Mouse (Mus musculus) myocyte (in vitro differentiated cells): ENCODE measurements at regions not wholly inside any gene's neighbourhood (a gene's known extent, or its start where the extent isn't known, plus 50 kb on each side); places are given as distances from the start of the nearest gene placed in this dataset.

ENCODE experiments used
- CEBPB ChIP-seq: IDR thresholded peaks from 2 replicates; pipeline ENCODE4 v1.6.1; 2011; ENCODE audit warnings: mild to moderate bottlenecking, moderate library complexity; ENCODE audit not compliant: poor library complexity, insufficient read depth, severe bottlenecking
- E2F4 ChIP-seq: IDR thresholded peaks from one replicate; pipeline ENCODE4 v1.6.1; 2011; ENCODE audit warnings: mild to moderate bottlenecking, control low read depth, moderate library complexity; ENCODE audit not compliant: insufficient read depth
- MAX ChIP-seq: IDR thresholded peaks from one replicate; pipeline ENCODE4 v1.6.1; 2011; ENCODE audit warnings: low read depth, mild to moderate bottlenecking, control low read depth
- MYOD1 ChIP-seq, 3 experiments: IDR thresholded peaks; one replicate each; pipeline ENCODE4 v1.6.1; 2011; ENCODE audit warnings: control low read depth in 2 of 3, low read depth in 2 of 3, mild to moderate bottlenecking in 2 of 3, moderate library complexity in 1 of 3; ENCODE audit not compliant: insufficient read length in 2 of 3, control insufficient read depth in 1 of 3
- MYOG ChIP-seq, 3 experiments: IDR thresholded peaks; one replicate each; pipeline ENCODE4 v1.6.1; 2011; ENCODE audit warnings: control low read depth in 2 of 3, low read depth in 2 of 3, mild to moderate bottlenecking in 2 of 3; ENCODE audit not compliant: insufficient read length in 2 of 3, control insufficient read depth in 1 of 3, insufficient read depth in 1 of 3
- POLR2A ChIP-seq: IDR thresholded peaks from one replicate; pipeline ENCODE4 v1.6.1; 2011; ENCODE audit warnings: low read depth, mild to moderate bottlenecking, control low read depth, moderate library complexity; ENCODE audit not compliant: insufficient read length
- POLR2AphosphoS2 ChIP-seq: IDR thresholded peaks from one replicate; pipeline ENCODE4 v1.6.1; 2011; ENCODE audit warnings: low read depth, control low read depth; ENCODE audit not compliant: insufficient read length
- REST ChIP-seq: IDR thresholded peaks from one replicate; pipeline ENCODE4 v1.6.1; 2011; ENCODE audit warnings: mild to moderate bottlenecking, control low read depth, moderate library complexity; ENCODE audit not compliant: insufficient read depth, insufficient read length
- SRF ChIP-seq: IDR thresholded peaks from one replicate; pipeline ENCODE4 v1.6.1; 2011; ENCODE audit warnings: low read depth; ENCODE audit not compliant: control insufficient read depth, insufficient read length
- TCF12 ChIP-seq: IDR thresholded peaks from one replicate; pipeline ENCODE4 v1.6.1; 2011; ENCODE audit warnings: mild to moderate bottlenecking, control low read depth; ENCODE audit not compliant: poor library complexity, insufficient read depth, severe bottlenecking
- TCF3 ChIP-seq: IDR thresholded peaks from one replicate; pipeline ENCODE4 v1.6.1; 2011; ENCODE audit warnings: low read depth, control low read depth; ENCODE audit not compliant: insufficient read length
- USF1 ChIP-seq: IDR thresholded peaks from one replicate; pipeline ENCODE4 v1.6.1; 2011; ENCODE audit warnings: low read depth, mild to moderate bottlenecking, control low read depth, moderate library complexity

- TF ChIP-seq TCF12: no peak
- TF ChIP-seq MAX: no peak
- TF ChIP-seq POLR2A: no peak
- no peak for TF ChIP-seq USF1
- TF ChIP-seq E2F4: no peak
- no peak for TF ChIP-seq POLR2AphosphoS2
- TF ChIP-seq REST: no peak
- TF ChIP-seq TCF3: no peak
- no peak for TF ChIP-seq MYOG (IDR thresholded peaks at IDR 0.05; ENCODE audit: control insufficient read depth in 1 of 3, insufficient read depth in 1 of 3, insufficient read length in 2 of 3, low read depth in 2 of 3)
- peak; percentile 76 for TF ChIP-seq CEBPB
- TF ChIP-seq MYOD1 (IDR thresholded peaks at IDR 0.05; ENCODE audit: control insufficient read depth in 1 of 3, insufficient read length in 2 of 3, low read depth in 2 of 3): no peak
- TF ChIP-seq SRF: no peak
These were observed 73.1 kb downstream of the Tmem30b start for GRCm38 (mm10) chr12:73473111-73473510.
